Mouse (Mus musculus) hindbrain, embryonic 14.5 days (tissue): Measurements from ENCODE around the gene Ryk. TPM values are rescaled to one million over a fixed set of nuclear protein-coding genes. Genes with fewer than 3 reads are reported as not detected.

ENCODE experiments used
- ATAC-seq: fragments of 200-750 bp; cut with Nextera tagmentation; 2 replicates; pipeline ENCODE4 v1.8.0; 2017; ENCODE audit warnings: moderate number of reproducible peaks, mild to moderate bottlenecking, moderate TSS enrichment, moderate library complexity; ENCODE audit not compliant: low FRiP score
- DNase-seq: peaks from one replicate; pipeline ENCODE4 v3.0.0-alpha.2; 2015; ENCODE audit warnings: low spot score
- H3K27ac ChIP-seq: fragments of 300-500 bp; sonication (generic); 2 replicates; pipeline ENCODE4 v1.5.1; 2014; ENCODE audit warnings: mild to moderate bottlenecking, moderate library complexity
- H3K27me3 ChIP-seq: fragments of 300-500 bp; sonication (generic); 2 replicates; pipeline ENCODE4 v1.6.1; 2014; ENCODE audit warnings: mild to moderate bottlenecking, low read length, mixed read lengths; ENCODE audit not compliant: control insufficient read depth, insufficient read depth
- H3K36me3 ChIP-seq: fragments of 300-500 bp; sonication (generic); replicated peaks from 2 replicates; pipeline ENCODE4 v1.6.1; 2014; ENCODE audit not compliant: control insufficient read depth, insufficient read depth
- H3K4me1 ChIP-seq: fragments of 300-500 bp; sonication (generic); replicated peaks from 2 replicates; pipeline ENCODE4 v1.6.1; 2014; ENCODE audit warnings: antibody characterized with exemption, low read length, mixed read lengths; ENCODE audit not compliant: control insufficient read depth, insufficient read depth
- H3K4me2 ChIP-seq: fragments of 300-500 bp; sonication (generic); replicated peaks from 2 replicates; pipeline ENCODE4 v1.6.1; 2014; ENCODE audit warnings: mild to moderate bottlenecking, moderate library complexity
- H3K4me3 ChIP-seq: fragments of 300-500 bp; sonication (generic); replicated peaks from 2 replicates; pipeline ENCODE4 v1.5.1; 2014; ENCODE audit warnings: mild to moderate bottlenecking, low read length
- H3K9ac ChIP-seq: fragments of 300-500 bp; sonication (generic); 2 replicates; pipeline ENCODE4 v1.6.1; 2014
- H3K9me3 ChIP-seq: fragments of 300-500 bp; sonication (generic); 2 replicates; pipeline ENCODE4 v1.6.1; 2016; ENCODE audit warnings: low read length; ENCODE audit not compliant: control insufficient read depth
- WGBS: fragments of 180-500 bp; shearing (Covaris S2); extraction: QIAGEN DNeasy Blood & Tissue Kit; methylation state at CpG from one replicate; pipeline ENCODE4 v1.1.7; 2014; 5-methylcytosine and 5-hydroxymethylcytosine counted together
- polyA plus RNA-seq: library from polyadenylated mRNA; unstranded; fragments of >200 nt; fragmentation: Nextera tagmentation; extraction: Ambion mirVana; gene quantifications from 2 replicates; pipeline ENCODE4 v1.2.1, GENCODE M21; 2014

The Ryk gene
- polyA plus RNA-seq, 1 experiment from 2014 or later, result 14.5 TPM

- H3K4me3 ChIP-seq, result no peak overlapping the region
- DNase-seq (no peak), ATAC-seq (no peak)
- H3K27me3 ChIP-seq, result no peaks in the 10 kb centered on the region
- no peaks in the 10 kb centered on the region for H3K9me3 ChIP-seq
- H3K27ac ChIP-seq, result no peak overlapping the region
- H3K9ac ChIP-seq, result no peak overlapping the region
- H3K4me1 ChIP-seq, result no peaks in the 10 kb centered on the region
- 83% methylated on average over 9 of the region's 9 CpGs for WGBS
- H3K36me3 ChIP-seq, result peaks cover 55% of the 10 kb centered on the region
- H3K4me2 ChIP-seq, result no peak overlapping the region
Observed at GRCm38 (mm10) chr9:102884703-102885102, 50.0 kb downstream of the Ryk start.

GRCm38 (mm10) chr9:102890166-102890565 lies 55.4 kb downstream of the Ryk start:
- Histone ChIP-seq H3K36me3 (peaks cover 72% of the 10 kb centered on the region), H3K4me1 (no peaks in the 10 kb centered on the region), H3K27ac (no peak overlapping the region), H3K9ac (no peak overlapping the region), H3K4me2 (no peak overlapping the region), H3K27me3 (no peaks in the 10 kb centered on the region), H3K4me3 (no peak overlapping the region), H3K9me3 (no peaks in the 10 kb centered on the region)
- 73% methylated on average over 9 of the region's 9 CpGs for WGBS
- no peak for DNase-seq
- ATAC-seq, result no peak

GRCm38 (mm10) chr9:102892480-102893355 lies 58.0 kb downstream of the Ryk start:
- H3K9ac ChIP-seq, result no peak overlapping the region
- WGBS, result 93% methylated on average over 7 of the region's 7 CpGs

GRCm38 (mm10) chr9:102893356-102893870 lies 58.7 kb downstream of the Ryk start:
- no peaks in the 10 kb centered on the region for H3K4me1 ChIP-seq
- no peak overlapping the region for H3K9ac ChIP-seq
- H3K9me3 ChIP-seq, result no peaks in the 10 kb centered on the region
- WGBS, result 88% methylated on average over 11 of the region's 11 CpGs
- no peak overlapping the region for H3K4me2 ChIP-seq
- peaks cover 55% of the 10 kb centered on the region for H3K36me3 ChIP-seq
- no peak overlapping the region for H3K27ac ChIP-seq
- DNase-seq, result no peak
- H3K4me3 ChIP-seq, result no peak overlapping the region
- no peaks in the 10 kb centered on the region for H3K27me3 ChIP-seq
- no peak for ATAC-seq

More at GRCm38 (mm10) chr9:102892480-102893355, 58.0 kb downstream of the Ryk start:
- ATAC-seq (no peak), DNase-seq (no peak)
- no peak overlapping the region for H3K27ac ChIP-seq
- no peaks in the 10 kb centered on the region for H3K27me3 ChIP-seq
- no peak overlapping the region for H3K4me3 ChIP-seq
- no peak overlapping the region for H3K4me2 ChIP-seq
- H3K4me1 ChIP-seq, result no peaks in the 10 kb centered on the region
- peaks cover 55% of the 10 kb centered on the region for H3K36me3 ChIP-seq
- no peaks in the 10 kb centered on the region for H3K9me3 ChIP-seq

- DNase-seq (no peak), ATAC-seq (no peak)
- Histone ChIP-seq H3K9ac (no peak overlapping the region), H3K4me1 (no peaks in the 10 kb centered on the region), H3K4me3 (no peak overlapping the region), H3K27me3 (no peaks in the 10 kb centered on the region), H3K9me3 (no peaks in the 10 kb centered on the region), H3K36me3 (peaks cover 53% of the 10 kb centered on the region), H3K27ac (no peak overlapping the region), H3K4me2 (no peak overlapping the region)
- 93% methylated on average over 6 of the region's 6 CpGs for WGBS
Observed at GRCm38 (mm10) chr9:102899916-102900315, 65.2 kb downstream of the Ryk start.

GRCm38 (mm10) chr9:102902308-102902707 lies 67.6 kb downstream of the Ryk start:
- Histone ChIP-seq H3K27me3 (no peaks in the 10 kb centered on the region), H3K4me1 (no peaks in the 10 kb centered on the region), H3K27ac (no peak overlapping the region), H3K9me3 (no peaks in the 10 kb centered on the region), H3K4me2 (no peak overlapping the region), H3K9ac (no peak overlapping the region), H3K4me3 (no peak overlapping the region), H3K36me3 (peaks cover 76% of the 10 kb centered on the region)
- WGBS, result 94% methylated on average over 7 of the region's 7 CpGs
- DNase-seq, result no peak
- ATAC-seq, result no peak

GRCm38 (mm10) chr9:102904952-102905351 lies 70.2 kb downstream of the Ryk start:
- no peak overlapping the region for H3K4me3 ChIP-seq
- peaks cover 73% of the 10 kb centered on the region for H3K36me3 ChIP-seq
- no peaks in the 10 kb centered on the region for H3K9me3 ChIP-seq
- DNase-seq (no peak), ATAC-seq (no peak)
- no peaks in the 10 kb centered on the region for H3K27me3 ChIP-seq
- H3K9ac ChIP-seq, result no peak overlapping the region
- no peak overlapping the region for H3K27ac ChIP-seq
- no peaks in the 10 kb centered on the region for H3K4me1 ChIP-seq
- H3K4me2 ChIP-seq, result no peak overlapping the region
- 95% methylated on average over 6 of the region's 6 CpGs for WGBS

GRCm38 (mm10) chr9:102906781-102907180 lies 72.1 kb downstream of the Ryk start:
- Histone ChIP-seq H3K9ac (no peak overlapping the region), H3K4me2 (no peak overlapping the region), H3K9me3 (no peaks in the 10 kb centered on the region), H3K27me3 (no peaks in the 10 kb centered on the region), H3K4me3 (no peak overlapping the region), H3K36me3 (peaks cover 79% of the 10 kb centered on the region), H3K4me1 (no peaks in the 10 kb centered on the region), H3K27ac (no peak overlapping the region)
- ATAC-seq (no peak), DNase-seq (no peak)
- 89% methylated on average over 12 of the region's 12 CpGs for WGBS

GRCm38 (mm10) chr9:102907521-102908246 lies 73.0 kb downstream of the Ryk start:
- no peaks in the 10 kb centered on the region for H3K27me3 ChIP-seq
- H3K4me3 ChIP-seq, result no peak overlapping the region
- ATAC-seq, result no peak
- no peaks in the 10 kb centered on the region for H3K9me3 ChIP-seq
- peaks cover 75% of the 10 kb centered on the region for H3K36me3 ChIP-seq
- no peak overlapping the region for H3K27ac ChIP-seq
- H3K9ac ChIP-seq, result no peak overlapping the region
- no peak overlapping the region for H3K4me2 ChIP-seq
- no peaks in the 10 kb centered on the region for H3K4me1 ChIP-seq
- no peak for DNase-seq
- 89% methylated on average over 11 of the region's 11 CpGs for WGBS
